Mouse (Mus musculus): ENCODE data around the gene Lin7c.

DNA sequence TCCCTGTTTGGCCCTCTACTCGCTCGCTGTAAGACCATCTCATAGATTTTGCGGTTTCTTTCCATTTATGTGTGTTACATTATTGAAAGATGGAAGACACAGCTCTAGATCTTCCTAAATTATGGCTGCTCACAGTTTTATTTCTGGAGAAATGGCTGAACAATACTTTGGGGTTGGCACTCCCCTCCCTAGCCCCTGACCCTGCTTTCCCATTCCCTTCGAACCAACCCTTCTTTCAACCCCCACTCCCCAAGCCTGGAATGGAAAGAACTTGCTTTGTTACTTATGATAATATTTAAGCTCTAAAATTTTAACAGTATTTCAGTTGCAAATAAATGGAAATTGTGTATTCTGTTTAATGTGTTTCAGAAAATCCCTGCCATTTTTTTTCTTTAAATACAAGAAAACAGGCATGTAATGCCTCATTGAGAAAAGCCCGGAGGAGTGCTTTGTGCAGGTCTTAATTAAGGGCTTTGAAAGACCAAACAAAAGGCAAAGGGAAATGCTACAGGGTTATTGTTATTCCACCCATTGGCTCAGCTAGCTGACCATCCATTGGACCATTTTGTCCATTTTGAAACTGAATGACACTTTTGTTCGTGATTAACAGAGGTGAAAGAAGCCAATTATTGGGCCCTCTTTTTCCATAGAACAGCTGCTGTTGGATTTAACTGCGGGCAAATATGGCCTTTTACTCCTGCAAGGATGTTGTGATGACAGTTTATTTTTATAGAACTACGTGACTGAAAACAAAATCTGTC is 52.3 kb downstream of the Lin7c start:
- TF ChIP-seq CTCF (conservative IDR thresholded peaks at IDR 0.05; ENCODE audit: insufficient read depth, insufficient read length, low read depth, low read length) (no peak), POLR2A (IDR thresholded peaks at IDR 0.05; ENCODE audit: low read depth, low read length) (no peak)

Measured in kidney, adult 2 months (tissue).